Mouse (Mus musculus) CH12.LX (cell line): Measurements from ENCODE around the gene Gk2. TPM values are rescaled to one million over a fixed set of nuclear protein-coding genes. Genes with fewer than 3 reads are reported as not detected.

Experiments
- DNase-seq: peaks from one replicate; pipeline ENCODE4 v3.0.0-alpha.2; 2013; ENCODE audit errors: extremely low read depth
- H3K27ac ChIP-seq: 2 replicates; pipeline ENCODE4 v1.5.1; 2012; ENCODE audit warnings: low read depth, mild to moderate bottlenecking, control low read depth, moderate library complexity; ENCODE audit not compliant: insufficient read depth
- H3K27me3 ChIP-seq: replicated peaks from 2 replicates; pipeline ENCODE3; 2012; ENCODE audit warnings: inconsistent platforms
- H3K36me3 ChIP-seq, 2 experiments: replicated peaks in 1 of 2; 2 replicates each; pipeline versions ENCODE3 to v1.6.1; 2012; ENCODE audit warnings: inconsistent platforms in 1 of 2, low read length in 1 of 2, mild to moderate bottlenecking in 1 of 2, mixed read lengths in 1 of 2, moderate library complexity in 1 of 2; ENCODE audit not compliant: control insufficient read depth in 1 of 2, insufficient read depth in 1 of 2
- H3K4me1 ChIP-seq, 2 experiments: 2 replicates each; pipeline ENCODE4 v1.6.1; 2012; ENCODE audit warnings: inconsistent platforms in 1 of 2, moderate library complexity in 1 of 2; ENCODE audit not compliant: insufficient read depth in 2 of 2, control insufficient read depth in 1 of 2
- H3K4me2 ChIP-seq: 2 replicates; pipeline ENCODE4 v1.6.1; 2012; ENCODE audit warnings: low read depth, mild to moderate bottlenecking, control low read depth; ENCODE audit not compliant: poor library complexity, insufficient read depth, severe bottlenecking
- H3K4me3 ChIP-seq, 3 experiments: fragments of 150-350 bp in 1 of 3; sonication (generic) in 1 of 3; replicated peaks in 1 of 3; 2 replicates each; pipeline versions ENCODE3 to v1.5.1; 2011 to 2012; ENCODE audit warnings: low read depth in 2 of 3, low read length in 2 of 3, mild to moderate bottlenecking in 2 of 3, moderate library complexity in 2 of 3, control low read depth in 1 of 3, improper control_type of control experiment in 1 of 3, inconsistent platforms in 1 of 3, mixed read lengths in 1 of 3; ENCODE audit not compliant: poor library complexity in 1 of 3
- H3K79me2 ChIP-seq: replicated peaks from 2 replicates; pipeline ENCODE4 v1.6.1; 2012; ENCODE audit warnings: mild to moderate bottlenecking, moderate library complexity; ENCODE audit not compliant: control insufficient read depth, poor library complexity, insufficient read depth, severe bottlenecking; ENCODE audit errors: extremely low read depth
- H3K9ac ChIP-seq: 2 replicates; pipeline ENCODE4 v1.6.1; 2012; ENCODE audit warnings: low read depth, mild to moderate bottlenecking, control low read depth, moderate library complexity; ENCODE audit not compliant: insufficient read depth
- H3K9me3 ChIP-seq: replicated peaks from 2 replicates; pipeline ENCODE3; 2012; ENCODE audit warnings: low read length, inconsistent platforms, mixed read lengths
- CHD2 ChIP-seq: IDR thresholded peaks from 2 replicates; pipeline ENCODE4 v1.6.1; 2011; ENCODE audit warnings: low read length, improper control_type of control experiment
- ELF1 ChIP-seq: IDR thresholded peaks from 2 replicates; pipeline ENCODE4 v1.6.1; 2014; ENCODE audit warnings: low read depth, mild to moderate bottlenecking, inconsistent platforms, low read length, improper control_type of control experiment
- ETS1 ChIP-seq: conservative IDR thresholded peaks from 2 replicates; pipeline ENCODE4 v1.6.1; 2012; ENCODE audit warnings: low read depth, mild to moderate bottlenecking, inconsistent platforms, low read length, improper control_type of control experiment, moderate library complexity
- HCFC1 ChIP-seq: IDR thresholded peaks from 2 replicates; pipeline ENCODE4 v1.6.1; 2012; ENCODE audit warnings: low read depth, mild to moderate bottlenecking, inconsistent platforms, low read length, improper control_type of control experiment
- IRF4 ChIP-seq: IDR thresholded peaks from 2 replicates; pipeline ENCODE4 v1.6.1; 2014; ENCODE audit warnings: low read depth, mild to moderate bottlenecking, inconsistent platforms, low read length, improper control_type of control experiment
- JUN ChIP-seq: IDR thresholded peaks from 2 replicates; pipeline ENCODE4 v1.6.1; 2011; ENCODE audit warnings: low read depth, mild to moderate bottlenecking, low read length, improper control_type of control experiment, moderate library complexity; ENCODE audit not compliant: insufficient read depth
- MAZ ChIP-seq: IDR thresholded peaks from 2 replicates; pipeline ENCODE4 v1.6.1; 2012; ENCODE audit warnings: low read depth, mild to moderate bottlenecking, inconsistent platforms, low read length, improper control_type of control experiment, moderate library complexity
- MEF2A ChIP-seq: IDR thresholded peaks from 2 replicates; pipeline ENCODE4 v1.6.1; 2014; ENCODE audit warnings: low read depth, mild to moderate bottlenecking, inconsistent platforms, low read length, improper control_type of control experiment, borderline replicate concordance
- MXI1 ChIP-seq: IDR thresholded peaks from 2 replicates; pipeline ENCODE4 v1.6.1; 2011; ENCODE audit warnings: mild to moderate bottlenecking, low read depth, low read length, improper control_type of control experiment
- NRF1 ChIP-seq: IDR thresholded peaks from 2 replicates; pipeline ENCODE4 v1.6.1; 2014; ENCODE audit warnings: low read depth, mild to moderate bottlenecking, inconsistent platforms, low read length, improper control_type of control experiment, moderate library complexity
- PAX5 ChIP-seq: IDR thresholded peaks from 2 replicates; pipeline ENCODE4 v1.6.1; 2012; ENCODE audit warnings: low read length, inconsistent platforms, mixed read lengths
- POLR2AphosphoS2 ChIP-seq: IDR thresholded peaks from 2 replicates; pipeline ENCODE4 v1.6.1; 2011; ENCODE audit warnings: low read depth, low read length, improper control_type of control experiment
- RAD21 ChIP-seq: IDR thresholded peaks from 2 replicates; pipeline ENCODE4 v1.6.1; 2011; ENCODE audit warnings: low read depth, mild to moderate bottlenecking, low read length, improper control_type of control experiment, moderate library complexity
- RCOR1 ChIP-seq: conservative IDR thresholded peaks from 2 replicates; pipeline ENCODE4 v1.6.1; 2012; ENCODE audit warnings: low read depth, mild to moderate bottlenecking, inconsistent platforms, low read length, improper control_type of control experiment
- SMC3 ChIP-seq: IDR thresholded peaks from 2 replicates; pipeline ENCODE4 v1.6.1; 2011; ENCODE audit warnings: low read depth, low read length, improper control_type of control experiment
- TBP ChIP-seq: conservative IDR thresholded peaks from 2 replicates; pipeline ENCODE4 v1.6.1; 2011; ENCODE audit warnings: low read depth, low read length, improper control_type of control experiment
- USF1 ChIP-seq: IDR thresholded peaks from 2 replicates; pipeline ENCODE4 v1.6.1; 2014; ENCODE audit warnings: low read depth, mild to moderate bottlenecking, inconsistent platforms, low read length, improper control_type of control experiment
- ZC3H11A ChIP-seq: IDR thresholded peaks from 2 replicates; pipeline ENCODE4 v1.6.1; 2012; ENCODE audit warnings: low read depth, mild to moderate bottlenecking, inconsistent platforms, low read length, improper control_type of control experiment
- ZKSCAN1 ChIP-seq: IDR thresholded peaks from 2 replicates; pipeline ENCODE4 v1.6.1; 2012; ENCODE audit warnings: low read depth, inconsistent platforms, low read length, improper control_type of control experiment, borderline replicate concordance
- ZNF384 ChIP-seq: IDR thresholded peaks from 2 replicates; pipeline ENCODE4 v1.6.1; 2012; ENCODE audit warnings: low read depth, low read length, improper control_type of control experiment, inconsistent platforms
- dilution Hi-C: fragments of 300-500 bp; cut with MboI; formaldehyde crosslinking; loops from 2 replicates; pipeline ENCODE4 v1.14.3; 2020; ENCODE audit warnings: low sequenced_read_pairs; ENCODE audit not compliant: extremely low pct_unique_long_range_greater_than_20kb, extremely low pct_ligation_motif_present
- in situ Hi-C: fragments of 300-500 bp; cut with MboI; formaldehyde crosslinking; loops from 3 replicates; pipeline ENCODE4 v1.14.3; 2019; ENCODE audit warnings: low sequenced_read_pairs, low pct_ligation_motif_present, low pct_unique_long_range_greater_than_20kb, mixed read lengths
- polyA plus RNA-seq: library from polyadenylated mRNA; unstranded; fragments of >175 nt; gene quantifications from 2 replicates; pipeline ENCODE4 v1.2.1, GENCODE M21; 2012; ENCODE audit warnings: low read depth; ENCODE audit not compliant: insufficient read length
- total RNA-seq, 2 experiments: library from RNA; depleted of rRNA; stranded (reverse); fragments of 300-350 nt in 1 of 2; fragments of >200 nt in 1 of 2; gene quantifications; 2 replicates each; pipeline ENCODE4 v1.2.3; 2012 to 2014

Gene Gk2
- total and polyA plus RNA-seq, 3 experiments: not detected

- Histone ChIP-seq H3K4me3 (no peak overlapping the region), H3K9ac (no peak overlapping the region), H3K4me2 (no peak overlapping the region)
- no peak for TF ChIP-seq ZC3H11A
- no peak for TF ChIP-seq MXI1
- TF ChIP-seq JUN: no peak
- TF ChIP-seq USF1: no peak
- no peak for TF ChIP-seq MAZ
- no peak for TF ChIP-seq MEF2A
- TF ChIP-seq HCFC1: no peak
- no peak for TF ChIP-seq POLR2AphosphoS2
- TF ChIP-seq PAX5: no peak
- TF ChIP-seq RAD21: no peak
- TF ChIP-seq ELF1: no peak
- no peak for TF ChIP-seq CHD2
- TF ChIP-seq RCOR1: no peak
- TF ChIP-seq SMC3: no peak
- no peak for TF ChIP-seq NRF1
- no peak for TF ChIP-seq ZKSCAN1
- TF ChIP-seq TBP: no peak
- no peak for TF ChIP-seq ZNF384
- no peak for TF ChIP-seq IRF4
- no peak for TF ChIP-seq ETS1
- TF ChIP-seq, all 38 proteins: peak for 0
- no peak for DNase-seq
- Histone ChIP-seq H3K27ac (no peak overlapping the region), H3K79me2 (no peaks in the 10 kb centered on the region), H3K4me1 (peaks cover 0 to 15% of the 10 kb centered on the region in 2 experiments; a peak in 2 of 4 replicates), H3K9me3 (no peaks in the 10 kb centered on the region), H3K36me3 (no peaks in the 10 kb centered on the region), H3K27me3 (no peaks in the 10 kb centered on the region)
- in situ Hi-C loops: no loop called here
- dilution Hi-C loops: no loop called here
Observed at GRCm38 (mm10) chr5:97409234-97409704, 47.6 kb downstream of the Gk2 start.

Other genes with a start within 250 kb of the Gk2 start
- gene Naa11, start 64.6 kb downstream of the Gk2 start, total RNA-seq (2012; rRNA removed): not detected in 2 replicates
- gene Naa11, start 64.6 kb downstream of the Gk2 start, total RNA-seq (2014; rRNA removed): not detected in 2 replicates
- not detected in 2 replicates for gene Naa11, start 64.6 kb downstream of the Gk2 start, polyA plus RNA-seq